Comparison of ENCODE assay signal across 12 mouse cellular contexts in genomic region chr12:102061657-102062614, GRCm38 (mm10).
A peak's percentile ranks its signal among the peaks of the same experiment; 100 is the strongest.
DNase-seq lines count a peak whose midpoint lies in the region; ATAC-seq and TF ChIP-seq lines count a peak whose summit lies in the region.
"Had no signal": no experiment of that assay in that cellular context is flagged by ENCODE, and none has a peak within 500 bp of the region (broad histone marks: within the 10 kb centered on the region; RNA-seq: fewer than 3 reads in every experiment).

No protein-coding gene starts in this region.

- no peaks in the 10 kb centered on the region for H3K27me3 ChIP-seq in kidney, embryonic 14.5 days (ENCODE audit: control insufficient read depth, insufficient read depth, low read length)
- no peaks in the 10 kb centered on the region for H3K27me3 ChIP-seq in kidney, adult 2 months (replicated peaks; ENCODE audit: control insufficient read depth, insufficient read depth, low read length)
- H3K27me3 ChIP-seq in embryonic facial prominence, embryonic 13.5 days, result no peaks in the 10 kb centered on the region
- H3K27me3 ChIP-seq in heart, embryonic 11.5 days (ENCODE audit: control insufficient read depth, insufficient read depth, low read length), result no peaks in the 10 kb centered on the region

- H3K4me3 ChIP-seq in kidney, embryonic 14.5 days (ENCODE audit: low read length), result no peak overlapping the region
- no peak overlapping the region for H3K4me3 ChIP-seq in kidney, adult 2 months (ENCODE audit: insufficient read depth, low read depth, low read length)
- H3K4me3 ChIP-seq in embryonic facial prominence, embryonic 13.5 days, result no peak overlapping the region
- no peak overlapping the region for H3K4me3 ChIP-seq in heart, embryonic 11.5 days (ENCODE audit: low read depth, low read length)

- no peaks in the 10 kb centered on the region for H3K36me3 ChIP-seq in kidney, embryonic 14.5 days (ENCODE audit: control insufficient read depth, insufficient read depth, low read length)
- no peaks in the 10 kb centered on the region for H3K36me3 ChIP-seq in kidney, adult 2 months (ENCODE audit: control insufficient read depth, insufficient read depth, low read length)
- H3K36me3 ChIP-seq in embryonic facial prominence, embryonic 13.5 days, result no peaks in the 10 kb centered on the region
- H3K36me3 ChIP-seq in heart, embryonic 11.5 days (ENCODE audit: control insufficient read depth, insufficient read depth, low read length), result no peaks in the 10 kb centered on the region

- TF ChIP-seq CTCF in kidney, adult 2 months (conservative IDR thresholded peaks at IDR 0.05; ENCODE audit: insufficient read depth, insufficient read length, low read depth, low read length), result no peak

- DNase-seq in kidney, adult 2 months, result no peak
- DNase-seq in kidney, postnatal 10 days, result peak; percentile 47
- no peak for DNase-seq in adrenal gland, postnatal 14 days
- no peak for DNase-seq in thymus, postnatal 36 days
- DNase-seq: adrenal gland, postnatal 25 days; cerebellum, adult 11-12 months; forebrain, postnatal 0 days; liver, postnatal 0 days; spleen, adult 18-20 months had no signal

- ATAC-seq in kidney, embryonic 14.5 days (ENCODE audit: low FRiP score, low TSS enrichment), result peak; percentile 81
- ATAC-seq in embryonic facial prominence, embryonic 13.5 days (ENCODE audit: insufficient number of reproducible peaks, insufficient read depth, low FRiP score, low TSS enrichment, low read depth), result no peak
- peak; percentile 33; the same call in 1 of the 2 replicates for ATAC-seq in heart, embryonic 11.5 days (replicated peaks; ENCODE audit: insufficient number of reproducible peaks, low FRiP score, low TSS enrichment)
- ATAC-seq: forebrain, postnatal 0 days; liver, postnatal 0 days had no signal

- no peak for TF ChIP-seq POLR2A in kidney, adult 2 months (IDR thresholded peaks at IDR 0.05; ENCODE audit: low read depth, low read length)

- no peaks in the 10 kb centered on the region for H3K9me3 ChIP-seq in kidney, embryonic 14.5 days (ENCODE audit: control insufficient read depth, low read length)
- no peaks in the 10 kb centered on the region for H3K9me3 ChIP-seq in embryonic facial prominence, embryonic 13.5 days
- no peaks in the 10 kb centered on the region for H3K9me3 ChIP-seq in heart, embryonic 11.5 days (replicated peaks; ENCODE audit: control insufficient read depth, low read length)

- H3K4me1 ChIP-seq in kidney, embryonic 14.5 days (ENCODE audit: control insufficient read depth, insufficient read depth, low read length), result peaks cover 13% of the 10 kb centered on the region
- H3K4me1 ChIP-seq in kidney, adult 2 months (ENCODE audit: control insufficient read depth, insufficient read depth, low read length), result no peaks in the 10 kb centered on the region
- peaks cover 37% of the 10 kb centered on the region for H3K4me1 ChIP-seq in embryonic facial prominence, embryonic 13.5 days
- H3K4me1 ChIP-seq in heart, embryonic 11.5 days (ENCODE audit: control insufficient read depth, insufficient read depth, low read length), result peaks cover 23% of the 10 kb centered on the region

- H3K4me2 ChIP-seq in kidney, embryonic 14.5 days (replicated peaks; ENCODE audit: low read depth, low read length), result no peak overlapping the region
- no peak overlapping the region for H3K4me2 ChIP-seq in embryonic facial prominence, embryonic 13.5 days
- H3K4me2 ChIP-seq in heart, embryonic 11.5 days, result no peak overlapping the region

- WGBS in kidney, embryonic 14.5 days, result 35% methylated on average over 7 of the region's 7 CpGs
- 51% methylated on average over 7 of the region's 7 CpGs for WGBS in kidney, adult 2 months
- 40% methylated on average over 7 of the region's 7 CpGs for WGBS in embryonic facial prominence, embryonic 13.5 days
- WGBS in heart, embryonic 11.5 days (ENCODE audit: insufficient replicate concordance), result 36% methylated on average over 7 of the region's 7 CpGs

- H3K9ac ChIP-seq in kidney, embryonic 14.5 days (ENCODE audit: low read depth, low read length), result no peak overlapping the region
- no peak overlapping the region for H3K9ac ChIP-seq in embryonic facial prominence, embryonic 13.5 days
- H3K9ac ChIP-seq in heart, embryonic 11.5 days (ENCODE audit: low read depth, low read length), result no peak overlapping the region
- H3K9ac ChIP-seq: forebrain, postnatal 0 days; liver, postnatal 0 days had no signal

- H3K27ac ChIP-seq in kidney, embryonic 14.5 days (ENCODE audit: low read depth, low read length), result no peak overlapping the region
- H3K27ac ChIP-seq in kidney, adult 2 months (ENCODE audit: insufficient read depth, low read depth, low read length), result no peak overlapping the region
- H3K27ac ChIP-seq in embryonic facial prominence, embryonic 13.5 days, result peak overlapping the region; percentile 51; the same call in 1 of the 2 replicates
- H3K27ac ChIP-seq in heart, embryonic 11.5 days (ENCODE audit: low read depth, low read length), result peak overlapping the region; percentile 62

Comparison
In these comparisons a context has a peak if more than half of its experiments do, and no peak if none do; other contexts are left out.
1. H3K27ac ChIP-seq: peak in embryonic facial prominence, embryonic 13.5 days (single experiment) and heart, embryonic 11.5 days (single experiment); none in kidney, embryonic 14.5 days (single experiment) and kidney, adult 2 months (single experiment).